Mouse (Mus musculus) kidney, postnatal 4 days (tissue): ENCODE results near the gene Oog2.
"Not testable (repeated sequence)": the region's sequence is repeated elsewhere in the genome, so short reads cannot be mapped to it uniquely, and the experiment has no call there.

Experiments used
- DNase-seq, 2 experiments: peaks; one replicate each; pipeline ENCODE4 v3.0.0; 2021; ENCODE audit warnings: mixed read lengths in 2 of 2

Oog2 gene

DNA sequence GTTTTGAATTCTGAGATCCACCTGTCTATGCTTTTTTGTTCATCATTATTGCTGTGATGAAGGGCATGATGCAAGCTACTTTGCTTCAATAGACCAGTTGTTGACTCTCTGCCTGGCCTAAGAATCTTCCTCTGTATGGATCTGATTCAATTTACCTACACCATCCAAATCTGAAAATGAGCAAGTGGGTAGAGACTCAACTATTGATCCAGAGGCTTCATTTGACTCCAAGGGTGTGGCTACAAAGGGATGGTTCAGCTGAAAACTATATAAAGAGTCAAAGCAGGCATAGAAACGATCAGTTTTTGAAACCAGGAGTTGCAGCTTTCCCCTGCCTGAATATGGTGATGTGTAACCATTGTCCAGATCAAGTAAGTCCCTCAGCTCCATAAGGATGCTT is at the start of gene Oog2:
TSS of gene Oog2 (plus strand) at position 301 of the 400 bp plus-strand sequence.
- DNase-seq: no peak

DNA sequence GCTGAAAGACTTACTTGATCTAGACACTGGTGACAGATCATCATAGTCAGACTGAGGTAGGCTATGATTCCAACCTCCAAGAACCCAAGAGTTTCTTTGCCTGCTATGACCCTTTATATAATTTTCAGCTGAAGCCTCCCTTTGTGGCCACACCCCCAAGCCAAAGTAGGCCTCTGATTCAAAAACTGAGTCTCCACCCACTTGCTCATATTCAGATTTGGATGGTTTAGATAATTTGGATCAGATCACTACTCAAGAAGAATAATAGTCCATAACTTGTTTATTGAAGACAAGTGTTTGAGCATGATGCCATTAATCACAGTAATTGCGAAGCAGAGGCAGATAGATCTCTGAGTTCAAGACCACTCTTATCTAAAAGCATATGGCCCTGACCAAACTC is 28.0 kb upstream of the Oog2 start, which contains the start of gene Oog3:
TSS of gene Oog3 (minus strand) at position 101 of the 400 bp plus-strand sequence.
- no peak for DNase-seq

DNA sequence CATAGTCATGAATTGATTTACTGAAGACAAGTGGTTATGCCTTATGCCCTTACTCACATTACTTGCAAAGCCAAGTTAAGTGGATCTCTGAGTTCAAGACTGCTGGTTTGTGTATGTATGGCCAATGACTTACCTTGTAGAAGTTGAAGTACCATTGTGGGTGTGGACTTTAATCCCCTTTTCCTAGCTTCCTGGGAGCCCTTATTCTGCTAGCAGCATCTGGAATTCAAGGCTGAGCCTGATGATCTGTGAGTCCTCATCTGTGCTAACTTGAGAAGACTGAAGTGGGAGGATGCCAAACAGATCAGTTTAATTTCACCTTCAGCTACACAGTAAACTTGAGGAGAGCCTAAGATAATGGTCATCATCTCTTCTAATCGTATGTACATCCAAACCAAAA is 22.7 kb downstream of the Oog2 start, which contains the start of gene C87977:
TSS of gene C87977 (minus strand) at position 101 of the 400 bp plus-strand sequence.
- not testable (repeated sequence) for DNase-seq
